Mouse (Mus musculus): ENCODE data around the gene Akr1c19.

GRCm38 (mm10) chr13:4244861-4245559, 16.5 kb downstream of the Akr1c19 start:
- TF ChIP-seq CTCF (IDR thresholded peaks at IDR 0.05; ENCODE audit: borderline replicate concordance, insufficient read depth, low read length) (no peak), POLR2A (IDR thresholded peaks at IDR 0.05; ENCODE audit: low read depth, low read length) (no peak)

All from embryonic fibroblast, embryonic 13.5 days (primary cell).